Mouse (Mus musculus) layer of hippocampus, adult 9-10 months (tissue): ENCODE data around the gene Slfn8.
"Not testable (repeated sequence)": the region's sequence is repeated elsewhere in the genome, so short reads cannot be mapped to it uniquely, and the experiment has no call there.

ENCODE experiments used
- DNase-seq: peaks from one replicate; pipeline ENCODE4 v3.0.0; 2022; ENCODE audit warnings: low spot score

Slfn8 gene

GRCm38 (mm10) chr11:83020621-83021020 lies at the start of gene Slfn8:
TSS of gene Slfn8 (minus strand) at chr11:83020810.
- DNase-seq: peak; percentile 8

DNA sequence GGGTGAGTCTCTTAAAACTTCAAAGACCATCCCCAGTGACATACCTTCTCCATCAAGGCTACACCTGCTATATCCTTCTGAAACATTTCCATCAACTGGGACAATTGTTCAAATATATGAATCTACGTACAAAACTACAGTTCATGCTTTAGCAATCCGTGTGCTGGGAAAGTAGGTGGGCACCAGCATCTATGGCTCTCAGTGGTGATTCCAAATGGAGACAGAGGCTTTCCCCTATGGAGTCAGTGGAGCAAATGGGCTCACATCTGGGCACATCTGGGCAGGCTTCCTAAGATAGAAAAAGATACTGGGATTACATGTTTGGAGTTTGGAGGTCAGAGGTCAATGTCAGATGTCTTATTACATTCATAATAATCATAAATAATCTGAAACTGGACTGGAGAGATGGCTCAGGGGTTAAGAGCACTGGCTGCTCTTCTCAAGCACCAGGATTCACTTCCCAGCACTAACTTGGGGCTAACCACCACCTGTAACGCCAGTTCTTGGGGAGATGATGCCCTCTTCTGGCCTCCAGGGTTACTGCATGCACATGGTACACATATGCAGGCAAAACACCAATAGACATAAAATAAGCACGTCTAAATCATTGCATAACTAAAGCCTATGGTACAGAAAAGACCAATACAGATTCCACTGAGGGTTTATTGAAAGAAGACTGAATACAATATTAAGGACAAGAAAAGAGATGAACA lies 47.5 kb upstream of the Slfn8 start:
- no peak for DNase-seq

DNA sequence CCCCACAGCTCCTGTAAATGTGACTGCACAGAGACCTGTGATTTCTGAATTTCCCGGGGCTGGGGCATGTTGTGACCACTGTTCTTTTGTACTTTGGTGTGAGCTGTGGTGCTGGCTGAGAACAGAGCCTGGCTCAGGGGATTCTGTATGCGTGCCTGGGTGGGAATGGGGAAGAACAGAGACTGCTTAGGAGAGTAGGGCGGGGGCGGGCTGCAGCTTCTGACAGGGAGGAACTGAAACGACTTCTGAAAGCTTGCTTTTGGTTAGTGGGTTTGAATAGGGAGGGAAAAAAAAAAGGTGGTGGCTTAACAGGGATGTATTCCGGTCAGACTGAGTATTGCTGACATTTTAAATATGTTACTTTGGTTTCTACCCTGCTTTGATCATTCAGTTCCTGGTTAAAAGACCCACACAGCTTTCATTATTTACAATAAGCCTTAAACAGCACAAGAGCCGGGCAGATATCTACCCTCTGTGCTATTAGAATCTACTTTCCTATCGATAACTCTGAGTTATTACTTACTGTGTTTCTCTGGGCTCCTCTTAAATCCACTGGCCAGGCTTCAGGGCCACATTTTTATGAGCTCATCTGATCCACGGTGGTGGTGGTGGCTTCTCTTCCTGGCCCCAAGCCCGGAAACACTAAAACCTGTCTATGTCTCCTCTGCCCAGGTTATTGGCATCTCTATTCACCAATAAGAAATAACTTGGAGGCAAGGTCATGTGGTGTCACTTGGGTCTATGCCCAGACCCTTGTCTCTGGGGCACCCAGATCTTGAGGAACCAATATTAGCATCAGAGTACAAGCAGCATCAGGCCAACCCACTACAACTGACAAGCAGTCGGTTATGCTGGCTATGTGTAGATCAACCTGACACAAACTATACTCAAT lies 46.3 kb upstream of the Slfn8 start:
- DNase-seq: no peak

- DNase-seq: no peak
These were observed 45.1 kb upstream of the Slfn8 start for GRCm38 (mm10) chr11:83065441-83066344.

DNA sequence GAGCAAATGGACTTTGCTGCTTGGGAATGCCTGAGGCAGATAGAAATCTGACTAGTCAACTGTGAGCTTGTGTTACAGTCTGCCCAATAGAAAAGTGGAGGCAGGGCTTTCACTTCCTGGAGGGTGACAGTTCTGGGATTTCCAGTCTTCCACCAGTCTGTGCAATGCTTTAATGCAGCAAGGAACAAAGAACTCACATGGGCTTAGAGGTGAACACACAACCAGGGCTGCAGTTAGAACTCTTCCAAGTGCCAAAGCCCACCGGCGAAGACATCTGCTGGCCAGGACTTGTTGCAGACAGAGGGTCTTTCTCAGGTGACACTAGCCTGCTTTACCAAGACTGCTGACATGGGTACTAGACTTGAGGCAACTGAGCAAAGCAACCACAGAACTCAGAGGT lies 44.3 kb upstream of the Slfn8 start, which contains the start of gene Slfn2:
TSS of gene Slfn2 (plus strand) at position 167 of the 400 bp plus-strand sequence.
- no peak for DNase-seq

GRCm38 (mm10) chr11:83063941-83064349 lies 43.3 kb upstream of the Slfn8 start:
- DNase-seq: no peak

GRCm38 (mm10) chr11:83063126-83063525 lies 42.5 kb upstream of the Slfn8 start:
- DNase-seq: no peak

GRCm38 (mm10) chr11:83061806-83062205 lies 41.2 kb upstream of the Slfn8 start:
- DNase-seq: no peak

GRCm38 (mm10) chr11:83060412-83061020 lies 39.9 kb upstream of the Slfn8 start:
- DNase-seq: no peak

DNA sequence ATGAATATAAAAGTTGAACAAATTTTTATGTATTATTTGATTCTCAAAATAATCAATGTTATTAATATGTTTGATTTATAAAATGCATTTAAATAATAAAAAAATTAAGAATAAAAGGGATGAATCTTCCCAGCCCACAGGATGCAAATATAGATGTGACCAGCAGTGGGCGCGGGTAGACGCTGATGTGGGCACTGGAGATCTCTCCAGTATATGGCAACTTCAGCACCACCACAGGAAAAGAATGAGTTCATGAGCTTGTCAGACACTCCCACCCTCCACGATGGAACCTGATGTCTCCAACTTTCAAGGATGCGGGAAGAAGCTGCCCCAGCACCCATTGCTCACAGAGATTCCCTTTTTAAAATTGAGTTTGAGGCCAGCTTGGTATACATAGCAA lies 37.3 kb upstream of the Slfn8 start:
- DNase-seq: no peak

DNA sequence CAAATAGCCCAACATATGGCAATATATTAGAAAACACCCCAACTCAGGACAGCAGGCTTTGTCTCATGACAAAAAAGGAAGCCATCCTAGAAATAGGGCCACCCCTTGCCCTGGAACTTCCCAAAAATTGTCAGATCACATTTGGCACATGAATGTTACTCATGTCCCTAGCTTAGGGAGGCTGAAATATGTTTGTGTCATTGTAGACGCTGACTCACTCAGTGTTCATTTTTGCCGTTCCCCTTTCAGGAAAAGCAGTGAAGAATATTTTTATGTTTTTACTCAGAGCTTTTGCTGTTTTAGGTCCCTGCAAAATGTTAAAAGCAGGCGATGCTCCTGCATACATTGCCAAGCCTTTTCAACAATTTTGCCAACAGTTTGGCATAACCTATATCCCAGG lies 25.0 kb upstream of the Slfn8 start:
- DNase-seq: no peak

DNA sequence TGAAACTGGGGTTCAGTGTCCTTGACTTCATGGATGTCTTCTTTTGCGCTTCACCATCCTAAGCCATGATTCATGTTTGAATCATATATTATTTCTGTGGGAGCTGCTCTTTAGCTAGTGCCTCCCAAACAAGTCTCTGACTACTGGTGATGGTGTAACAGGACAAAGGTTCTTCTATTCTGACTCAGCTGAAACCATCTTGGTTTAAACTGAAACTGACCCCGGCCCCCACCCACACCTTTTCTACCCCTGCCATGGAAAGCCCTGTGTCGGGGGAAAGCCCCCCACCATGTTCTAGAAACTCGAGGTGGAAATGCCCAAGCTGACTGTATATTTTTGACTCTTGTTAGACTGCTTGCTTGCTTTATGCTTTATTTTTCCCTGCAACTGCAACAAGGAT lies 23.3 kb upstream of the Slfn8 start:
- no peak for DNase-seq

DNA sequence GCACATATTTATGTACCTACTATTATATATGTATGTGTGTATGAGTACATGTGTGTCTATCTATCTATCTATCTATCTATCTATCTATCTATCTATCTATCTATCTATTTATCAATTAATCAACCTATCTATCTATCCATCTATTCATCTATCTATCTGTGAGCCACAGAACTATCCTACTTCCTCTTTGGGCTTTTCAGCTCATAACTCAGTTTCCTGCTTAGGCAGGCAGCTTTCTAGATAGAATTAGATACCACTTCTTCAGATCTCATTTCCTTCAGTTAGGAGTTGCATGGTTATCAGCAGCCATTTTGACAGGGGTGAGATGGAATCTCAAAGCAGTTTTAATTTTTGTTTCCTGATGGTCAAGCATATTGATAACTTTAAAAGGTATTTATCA lies 20.4 kb upstream of the Slfn8 start:
- no peak for DNase-seq

- no peak for DNase-seq
These were observed 19.7 kb upstream of the Slfn8 start for GRCm38 (mm10) chr11:83040325-83040724.

- DNase-seq: no peak
These were observed 19.2 kb upstream of the Slfn8 start for GRCm38 (mm10) chr11:83039796-83040195.

- DNase-seq: no peak
These were observed 18.5 kb upstream of the Slfn8 start for GRCm38 (mm10) chr11:83039156-83039555.

- DNase-seq: not testable (repeated sequence)
These were observed 18.1 kb upstream of the Slfn8 start for GRCm38 (mm10) chr11:83038686-83039085.

- not testable (repeated sequence) for DNase-seq
These were observed 770 bp downstream of the Slfn8 start for GRCm38 (mm10) chr11:83019561-83020519.

DNA sequence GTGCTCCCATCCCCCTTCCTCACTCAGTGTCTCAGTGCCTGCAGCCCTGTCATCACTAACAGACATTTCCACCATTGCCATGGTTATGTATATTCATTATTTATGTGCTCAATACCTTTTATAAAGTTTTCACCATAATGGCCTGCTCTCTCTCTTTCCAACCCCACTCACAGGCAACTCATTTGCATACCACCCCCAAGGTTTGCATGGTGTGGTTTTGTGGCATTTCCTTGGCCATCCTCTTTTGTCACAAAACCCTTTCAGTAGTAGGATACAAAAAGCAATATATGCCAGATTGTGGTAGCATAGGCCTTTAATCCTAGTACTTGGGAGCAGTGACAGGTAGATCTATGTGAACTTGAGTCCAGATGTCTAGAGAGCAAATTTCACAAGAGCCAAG lies 4.5 kb downstream of the Slfn8 start:
- no peak for DNase-seq

DNA sequence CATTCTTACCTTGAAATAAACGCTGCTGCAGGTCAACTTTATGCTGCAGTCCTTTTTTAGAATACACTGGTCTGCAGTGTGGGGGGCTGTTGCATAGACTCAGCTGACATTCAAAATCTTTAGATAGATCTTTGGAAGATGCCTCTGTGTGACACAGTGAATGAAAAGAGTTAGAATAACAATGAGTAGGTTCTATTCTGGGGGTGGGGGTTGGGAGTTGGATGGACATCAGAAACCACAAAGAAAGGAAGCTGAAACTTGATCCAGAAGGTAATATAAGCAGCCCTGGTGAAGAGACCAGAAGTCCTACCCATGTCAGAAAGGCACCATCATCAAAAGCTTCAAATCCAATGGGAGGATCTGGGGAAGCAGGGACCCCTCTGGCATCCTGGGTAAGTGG lies 7.3 kb downstream of the Slfn8 start:
- DNase-seq: no peak
